Mouse (Mus musculus): ENCODE data around the gene Fam3b. TPM values are rescaled to one million over a fixed set of nuclear protein-coding genes. Genes with fewer than 3 reads are reported as not detected.

Fam3b gene
- not detected for total RNA-seq (2021)
- long read RNA-seq, experiment 1, result 0 reads
- long read RNA-seq, experiment 2, result 0 reads

- H3K27ac ChIP-seq, result no peak within 1 kb of the TSS
- no peak within 1 kb of the TSS for H3K4me3 ChIP-seq
- TF ChIP-seq CTCF (conservative IDR thresholded peaks at IDR 0.05), result no peak
- DNase-seq (ENCODE audit: low spot score in 2 of 2), result no peak
These were observed at the start of gene Fam3b for GRCm38 (mm10) chr16:97514099-97514940. Gene Fam3b (minus strand): TSS chr16:97514816.

GRCm38 (mm10) chr16:97544340-97544739, 29.7 kb upstream of the Fam3b start:
- DNase-seq (ENCODE audit: low spot score in 2 of 2), result no peak
- TF ChIP-seq CTCF (conservative IDR thresholded peaks at IDR 0.05), result no peak
- no peak overlapping the region for H3K27ac ChIP-seq
- H3K4me3 ChIP-seq, result no peak overlapping the region

- TF ChIP-seq CTCF (conservative IDR thresholded peaks at IDR 0.05), result peak; percentile 26; the same call in 1 of the 2 replicates
- H3K27ac ChIP-seq, result peak overlapping the region; percentile 91; the same call in 1 of the 2 replicates
- H3K4me3 ChIP-seq, result no peak overlapping the region; the same call in 1 of the 2 replicates
- DNase-seq (ENCODE audit: low spot score in 2 of 2), result no peak
These were observed 22.2 kb upstream of the Fam3b start for GRCm38 (mm10) chr16:97536859-97537258.

- TF ChIP-seq CTCF (conservative IDR thresholded peaks at IDR 0.05), result no peak
- H3K27ac ChIP-seq, result peak overlapping the region; percentile 91
- peak; percentile 19 to 26 for DNase-seq (ENCODE audit: low spot score in 2 of 2)
- H3K4me3 ChIP-seq, result peak overlapping the region; percentile 38; the same call in 1 of the 2 replicates
These were observed 21.3 kb upstream of the Fam3b start for GRCm38 (mm10) chr16:97535808-97536413.

- H3K27ac ChIP-seq, result peak overlapping the region; percentile 91
- TF ChIP-seq CTCF (conservative IDR thresholded peaks at IDR 0.05), result no peak
These were observed 20.4 kb upstream of the Fam3b start for GRCm38 (mm10) chr16:97534876-97535461.

GRCm38 (mm10) chr16:97534448-97534847, 19.8 kb upstream of the Fam3b start:
- no peak for DNase-seq (ENCODE audit: low spot score in 2 of 2)
- H3K27ac ChIP-seq, result peak overlapping the region; percentile 91
- no peak for TF ChIP-seq CTCF (conservative IDR thresholded peaks at IDR 0.05)

More at GRCm38 (mm10) chr16:97534876-97535461, 20.4 kb upstream of the Fam3b start:
- H3K4me3 ChIP-seq, result peak overlapping the region; percentile 39
- DNase-seq (ENCODE audit: low spot score in 2 of 2), result peak; percentile 21 to 36

GRCm38 (mm10) chr16:97533751-97534150, 19.1 kb upstream of the Fam3b start:
- DNase-seq (ENCODE audit: low spot score in 2 of 2), result no peak
- TF ChIP-seq CTCF (conservative IDR thresholded peaks at IDR 0.05), result no peak
- H3K27ac ChIP-seq, result no peak overlapping the region
- no peak overlapping the region for H3K4me3 ChIP-seq

More at GRCm38 (mm10) chr16:97534448-97534847, 19.8 kb upstream of the Fam3b start:
- H3K4me3 ChIP-seq, result peak overlapping the region; percentile 39

GRCm38 (mm10) chr16:97533126-97533525, 18.5 kb upstream of the Fam3b start:
- TF ChIP-seq CTCF (conservative IDR thresholded peaks at IDR 0.05), result no peak
- Histone ChIP-seq H3K4me3 (no peak overlapping the region), H3K27ac (no peak overlapping the region)
- no peak for DNase-seq (ENCODE audit: low spot score in 2 of 2)

GRCm38 (mm10) chr16:97529241-97529640, 14.6 kb upstream of the Fam3b start:
- TF ChIP-seq CTCF (conservative IDR thresholded peaks at IDR 0.05), result no peak

GRCm38 (mm10) chr16:97523024-97523423, 8.4 kb upstream of the Fam3b start:
- DNase-seq (ENCODE audit: low spot score in 2 of 2), result peak; percentile 22 to 40
- no peak overlapping the region for H3K4me3 ChIP-seq
- TF ChIP-seq CTCF (conservative IDR thresholded peaks at IDR 0.05), result peak; percentile 79
- no peak overlapping the region for H3K27ac ChIP-seq

More at GRCm38 (mm10) chr16:97529241-97529640, 14.6 kb upstream of the Fam3b start:
- Histone ChIP-seq H3K4me3 (no peak overlapping the region), H3K27ac (no peak overlapping the region)
- no peak for DNase-seq (ENCODE audit: low spot score in 2 of 2)

- no peak overlapping the region for H3K4me3 ChIP-seq
- H3K27ac ChIP-seq, result no peak overlapping the region
- DNase-seq (ENCODE audit: low spot score in 2 of 2), result no peak
- no peak for TF ChIP-seq CTCF (conservative IDR thresholded peaks at IDR 0.05)
These were observed 7.4 kb upstream of the Fam3b start for GRCm38 (mm10) chr16:97521983-97522382.

- Histone ChIP-seq H3K4me3 (no peak overlapping the region), H3K27ac (no peak overlapping the region)
- peak; percentile 34 for TF ChIP-seq CTCF (conservative IDR thresholded peaks at IDR 0.05)
- no peak for DNase-seq (ENCODE audit: low spot score in 2 of 2)
These were observed 1.7 kb upstream of the Fam3b start for GRCm38 (mm10) chr16:97516341-97516740.

GRCm38 (mm10) chr16:97512347-97512751, 2.3 kb downstream of the Fam3b start:
- DNase-seq (ENCODE audit: low spot score in 2 of 2), result no peak
- no peak overlapping the region for H3K27ac ChIP-seq
- TF ChIP-seq CTCF (conservative IDR thresholded peaks at IDR 0.05), result no peak
- H3K4me3 ChIP-seq, result no peak overlapping the region
